Mouse (Mus musculus) testis, adult 2 months (tissue): Measurements from ENCODE around the gene Spred2.

ENCODE experiments used
- CTCF ChIP-seq: fragments of 200-500 bp; IDR thresholded peaks from 2 replicates; pipeline ENCODE4 v1.5.1; 2012; ENCODE audit warnings: low read depth, mild to moderate bottlenecking, inconsistent platforms, low read length, moderate library complexity; ENCODE audit not compliant: control insufficient read depth, insufficient read depth, insufficient replicate concordance
- POLR2A ChIP-seq: fragments of 200-500 bp; IDR thresholded peaks from 2 replicates; pipeline ENCODE4 v1.6.1; 2012; ENCODE audit warnings: low read depth, mild to moderate bottlenecking, inconsistent platforms, low read length, moderate library complexity; ENCODE audit not compliant: control insufficient read depth

DNA sequence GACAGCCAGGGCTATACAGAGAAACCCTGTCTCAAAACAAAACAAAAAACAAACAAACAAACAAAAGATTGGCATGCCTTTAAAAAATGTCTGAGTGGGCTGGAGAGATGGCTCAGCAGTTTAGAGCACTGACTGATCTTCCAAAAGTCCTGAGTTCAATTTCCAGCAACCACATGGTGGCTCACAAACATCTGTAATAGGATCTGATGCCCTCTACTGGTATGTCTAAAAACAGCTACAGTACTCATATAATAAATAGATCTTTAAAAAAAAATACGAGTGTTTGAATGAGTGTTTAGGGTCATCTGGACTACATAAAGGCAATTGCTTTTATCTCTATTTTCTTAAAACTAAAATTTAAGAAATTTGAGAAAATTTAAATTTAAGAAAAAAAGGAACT lies 143.3 kb downstream of the Spred2 start:
- TF ChIP-seq CTCF (no peak), POLR2A (no peak)
